Mouse (Mus musculus) testis, adult 2 months (tissue): ENCODE measurements around the gene Tll2. TPM values are rescaled to one million over a fixed set of nuclear protein-coding genes. Genes with fewer than 3 reads are reported as not detected.

Experiments
- H3K27ac ChIP-seq: fragments of 200-500 bp; 2 replicates; pipeline ENCODE4 v1.5.1; 2012; ENCODE audit warnings: low read depth, low read length; ENCODE audit not compliant: control insufficient read depth, insufficient read depth
- H3K27me3 ChIP-seq: fragments of 200-500 bp; 2 replicates; pipeline ENCODE4 v1.6.1; 2012; ENCODE audit warnings: mild to moderate bottlenecking, low read length, moderate library complexity; ENCODE audit not compliant: control insufficient read depth, insufficient read depth
- H3K36me3 ChIP-seq: fragments of 200-500 bp; 2 replicates; pipeline ENCODE4 v1.6.1; 2012; ENCODE audit warnings: mild to moderate bottlenecking, low read length; ENCODE audit not compliant: control insufficient read depth, insufficient read depth
- H3K4me1 ChIP-seq: fragments of 200-500 bp; 2 replicates; pipeline ENCODE4 v1.6.1; 2012; ENCODE audit warnings: low read length; ENCODE audit not compliant: control insufficient read depth, insufficient read depth
- H3K4me3 ChIP-seq: fragments of 200-500 bp; 2 replicates; pipeline ENCODE4 v1.5.1; 2012; ENCODE audit warnings: low read depth, mild to moderate bottlenecking, low read length, moderate library complexity, mixed read lengths; ENCODE audit not compliant: control insufficient read depth
- CTCF ChIP-seq: fragments of 200-500 bp; IDR thresholded peaks from 2 replicates; pipeline ENCODE4 v1.5.1; 2012; ENCODE audit warnings: low read depth, mild to moderate bottlenecking, inconsistent platforms, low read length, moderate library complexity; ENCODE audit not compliant: control insufficient read depth, insufficient read depth, insufficient replicate concordance
- POLR2A ChIP-seq: fragments of 200-500 bp; IDR thresholded peaks from 2 replicates; pipeline ENCODE4 v1.6.1; 2012; ENCODE audit warnings: low read depth, mild to moderate bottlenecking, inconsistent platforms, low read length, moderate library complexity; ENCODE audit not compliant: control insufficient read depth
- polyA plus RNA-seq: library from polyadenylated mRNA; depleted of rRNA; stranded (reverse); fragments of >200 nt; gene quantifications from 2 replicates; pipeline ENCODE4 v1.2.3, GENCODE M21; 2012; rRNA removed

The Tll2 gene
- polyA plus RNA-seq, 1 experiment, result 0.40 TPM

DNA sequence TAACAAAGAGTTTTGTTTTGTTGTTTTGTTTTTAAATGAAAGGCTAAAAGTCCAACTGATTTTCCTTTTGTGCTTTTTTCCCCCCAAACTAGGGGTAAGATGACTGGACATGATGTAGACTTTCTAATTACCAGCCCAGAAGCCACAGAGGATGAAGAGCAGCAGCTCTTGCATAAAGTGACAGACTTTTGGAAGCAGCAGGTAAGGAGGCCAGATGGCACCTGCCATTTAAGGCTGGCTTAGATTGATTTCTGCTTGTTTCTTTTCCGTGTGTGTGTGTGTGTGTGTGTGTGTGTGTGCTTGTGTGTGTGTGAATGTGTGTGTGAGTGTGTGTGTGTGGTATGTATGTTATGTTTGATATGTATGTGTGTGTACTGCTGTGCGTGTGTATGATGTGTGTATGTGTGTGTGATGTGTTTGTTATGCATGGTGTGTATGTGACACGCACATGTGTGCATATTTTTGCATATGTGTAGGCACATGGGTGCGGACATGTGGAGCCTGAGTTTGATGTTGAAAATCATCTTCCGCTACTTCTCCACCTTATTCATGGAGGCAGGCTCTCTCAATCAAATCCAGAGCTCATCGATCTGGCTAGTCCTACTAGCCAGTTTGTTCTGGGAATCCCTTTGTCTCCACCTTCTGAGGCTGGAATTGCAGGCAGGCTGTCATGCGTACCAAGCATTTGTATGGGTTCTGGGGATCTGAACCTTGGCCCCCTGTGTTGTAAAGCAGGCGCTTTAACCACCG is 159.0 kb downstream of the Tll2 start:
- no peak overlapping the region for H3K4me3 ChIP-seq
- TF ChIP-seq POLR2A (no peak), CTCF (no peak)
- no peaks in the 10 kb centered on the region for H3K27me3 ChIP-seq
- no peaks in the 10 kb centered on the region for H3K36me3 ChIP-seq
- H3K4me1 ChIP-seq, result no peaks in the 10 kb centered on the region
- H3K27ac ChIP-seq, result no peak overlapping the region

DNA sequence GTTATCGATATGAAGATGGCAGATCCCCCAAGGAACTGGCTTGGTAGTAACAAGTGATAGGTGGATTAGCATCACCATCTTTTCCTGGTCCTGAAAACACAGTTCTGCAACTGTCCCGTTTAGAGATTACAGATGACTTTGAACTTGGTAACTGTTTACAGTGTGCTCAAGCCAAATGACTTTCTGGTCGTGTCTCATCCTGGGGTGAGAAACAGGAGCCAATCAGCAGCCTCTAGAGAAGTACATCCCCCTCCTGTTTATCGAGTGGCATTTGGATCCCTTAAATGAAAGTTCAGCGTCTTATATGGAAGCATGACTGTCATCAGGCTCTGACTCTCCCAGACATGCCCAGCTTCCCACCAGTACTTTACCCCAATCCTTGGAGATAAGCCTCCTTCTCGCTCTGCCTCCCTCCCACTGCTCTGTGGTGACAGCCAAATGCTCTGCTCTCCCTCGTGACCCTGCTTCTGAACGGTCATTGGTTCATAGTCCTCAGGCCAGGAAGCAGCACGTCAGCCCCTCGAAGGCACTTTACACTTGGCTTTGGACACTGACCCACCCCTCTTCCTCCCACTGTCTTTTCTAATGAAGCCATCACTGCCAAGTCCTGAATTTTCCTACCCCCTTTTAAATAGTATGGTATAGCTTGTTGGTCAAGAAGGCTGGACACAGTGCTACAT is 161.4 kb downstream of the Tll2 start:
- Histone ChIP-seq H3K36me3 (no peaks in the 10 kb centered on the region), H3K27me3 (no peaks in the 10 kb centered on the region), H3K4me3 (no peak overlapping the region), H3K27ac (no peak overlapping the region), H3K4me1 (no peaks in the 10 kb centered on the region)
- TF ChIP-seq POLR2A, result no peak
- no peak for TF ChIP-seq CTCF

DNA sequence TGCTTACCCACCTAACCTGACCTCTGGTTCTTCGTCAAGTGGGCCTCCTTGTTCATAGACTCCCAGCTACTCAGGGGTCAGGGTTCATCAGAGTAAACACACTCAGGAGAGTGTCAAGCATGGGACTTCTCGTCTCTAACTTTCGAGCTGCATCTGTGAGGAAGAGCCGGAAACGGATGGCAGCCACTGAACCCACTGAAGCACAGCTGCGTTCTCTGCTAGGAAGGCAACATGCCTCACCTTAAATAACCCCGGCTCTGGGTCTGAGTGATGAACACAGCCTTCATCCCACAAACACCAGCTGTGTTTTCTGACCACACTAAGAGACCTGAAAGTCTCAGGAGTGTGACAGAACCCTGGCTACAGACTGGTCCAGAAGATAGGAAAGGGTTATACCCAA is 167.5 kb downstream of the Tll2 start:
- Histone ChIP-seq H3K27me3 (no peaks in the 10 kb centered on the region), H3K36me3 (no peaks in the 10 kb centered on the region), H3K4me3 (no peak overlapping the region), H3K27ac (no peak overlapping the region), H3K4me1 (no peaks in the 10 kb centered on the region)
- TF ChIP-seq POLR2A, result no peak
- no peak for TF ChIP-seq CTCF

DNA sequence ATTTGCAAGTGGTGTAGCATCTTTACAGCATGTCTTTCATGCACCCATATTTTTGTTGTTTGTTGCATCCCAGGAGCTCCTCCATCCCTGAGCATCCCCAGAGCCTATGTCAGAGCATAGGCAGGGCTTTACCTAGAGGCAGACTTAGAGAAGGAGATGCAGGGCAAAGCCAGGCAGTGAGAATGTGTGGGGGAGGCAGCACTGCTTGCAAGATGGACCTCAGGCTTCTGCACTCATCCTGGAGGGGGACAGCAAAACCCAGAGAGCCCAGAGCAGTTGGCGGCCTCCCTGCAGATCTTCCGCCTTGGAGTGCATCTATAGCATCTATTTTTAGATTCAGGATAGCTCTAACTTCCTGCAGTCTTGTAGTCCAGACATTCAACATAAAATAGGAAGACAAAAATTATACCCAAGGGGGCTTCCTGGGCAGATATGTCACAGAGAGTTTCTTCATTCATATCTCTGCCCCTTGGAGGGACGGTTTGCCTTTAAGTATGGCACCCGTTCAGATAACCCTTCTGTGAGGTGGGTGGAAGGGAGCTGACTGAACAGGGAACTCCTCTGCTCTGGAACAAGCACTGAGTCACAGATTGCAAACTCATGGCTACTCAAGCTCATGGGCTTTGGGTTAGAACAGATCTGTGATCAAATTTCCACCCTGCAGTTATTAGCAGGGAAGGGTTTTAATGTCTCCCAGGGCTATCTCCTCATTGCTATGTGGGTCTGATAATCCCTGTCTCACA is 170.7 kb downstream of the Tll2 start:
- Histone ChIP-seq H3K27me3 (no peaks in the 10 kb centered on the region), H3K27ac (no peak overlapping the region), H3K4me3 (no peak overlapping the region), H3K36me3 (no peaks in the 10 kb centered on the region), H3K4me1 (no peaks in the 10 kb centered on the region)
- TF ChIP-seq CTCF, result no peak
- TF ChIP-seq POLR2A, result no peak

Other genes with a start within 250 kb of the Tll2 start
- 1.3 and 2.2 TPM in 2 replicates for gene Blnk, start 212.3 kb downstream of the Tll2 start, polyA plus RNA-seq
- 0.19 and 0.25 TPM in 2 replicates for gene Dntt, start 177.6 kb downstream of the Tll2 start, polyA plus RNA-seq
- not detected in 2 replicates for gene Opalin, start 129.7 kb downstream of the Tll2 start, polyA plus RNA-seq
- gene Tm9sf3, start 57.2 kb upstream of the Tll2 start, polyA plus RNA-seq, result 29.6 and 40.4 TPM in 2 replicates
- 1.6 and 2.2 TPM in 2 replicates for gene Pik3ap1, start 178.3 kb upstream of the Tll2 start, polyA plus RNA-seq